Mouse (Mus musculus) forebrain, embryonic 15.5 days (tissue): ENCODE measurements around the gene Sfswap. TPM values are rescaled to one million over a fixed set of nuclear protein-coding genes. Genes with fewer than 3 reads are reported as not detected.
A peak's percentile ranks its signal among the peaks of the same experiment; 100 is the strongest.
"Not testable (repeated sequence)": the region's sequence is repeated elsewhere in the genome, so short reads cannot be mapped to it uniquely, and the experiment has no call there.

Source experiments
- ATAC-seq: fragments of 200-750 bp; cut with Nextera tagmentation; replicated peaks from 2 replicates; pipeline ENCODE4 v1.8.0; 2017; ENCODE audit warnings: mild to moderate bottlenecking, moderate TSS enrichment, moderate library complexity
- H3K27ac ChIP-seq: fragments of 300-500 bp; sonication (generic); replicated peaks from 2 replicates; pipeline ENCODE4 v1.5.1; 2015; ENCODE audit warnings: mild to moderate bottlenecking, inconsistent platforms
- H3K27me3 ChIP-seq: fragments of 300-500 bp; sonication (generic); 2 replicates; pipeline ENCODE4 v1.6.1; 2015; ENCODE audit warnings: inconsistent platforms
- H3K36me3 ChIP-seq: fragments of 300-500 bp; sonication (generic); 2 replicates; pipeline ENCODE4 v1.6.1; 2015; ENCODE audit warnings: mild to moderate bottlenecking, inconsistent platforms
- H3K4me1 ChIP-seq: fragments of 300-500 bp; sonication (generic); 2 replicates; pipeline ENCODE4 v1.6.1; 2015; ENCODE audit warnings: inconsistent platforms
- H3K4me2 ChIP-seq: fragments of 300-500 bp; sonication (generic); replicated peaks from 2 replicates; pipeline ENCODE4 v1.6.1; 2015; ENCODE audit warnings: mild to moderate bottlenecking, inconsistent platforms
- H3K4me3 ChIP-seq: fragments of 300-500 bp; sonication (generic); 2 replicates; pipeline ENCODE4 v1.5.1; 2015; ENCODE audit warnings: mild to moderate bottlenecking, inconsistent platforms
- H3K9ac ChIP-seq: fragments of 300-500 bp; sonication (generic); replicated peaks from 2 replicates; pipeline ENCODE4 v1.6.1; 2015; ENCODE audit warnings: mild to moderate bottlenecking, inconsistent platforms
- H3K9me3 ChIP-seq: fragments of 300-500 bp; sonication (generic); 2 replicates; pipeline ENCODE4 v1.6.1; 2016; ENCODE audit warnings: inconsistent platforms
- WGBS: fragments of 180-500 bp; shearing (Covaris S2); methylation state at CpG from one replicate; pipeline ENCODE4 v1.1.7; 2015; ENCODE audit warnings: mixed read lengths; 5-methylcytosine and 5-hydroxymethylcytosine counted together
- polyA plus RNA-seq: library from polyadenylated mRNA; unstranded; fragments of >200 nt; fragmentation: Nextera tagmentation; extraction: Ambion mirVana; gene quantifications from 2 replicates; pipeline ENCODE4 v1.2.1, GENCODE M21; 2015

Sfswap gene
- polyA plus RNA-seq: 61.0 and 61.7 TPM in 2 replicates

GRCm38 (mm10) chr5:129500722-129501634 is at the start of gene Sfswap:
Gene Sfswap (plus strand): TSS chr5:129501221.
- Histone ChIP-seq H3K4me3 (peak within 1 kb of the TSS; percentile 82), H3K4me1 (peaks cover 25% of the 10 kb centered on the region), H3K4me2 (peak within 1 kb of the TSS; percentile 96), H3K27ac (peak within 1 kb of the TSS; percentile 81), H3K27me3 (no peaks in the 10 kb centered on the region), H3K9me3 (no peaks in the 10 kb centered on the region), H3K36me3 (peaks cover 21% of the 10 kb centered on the region), H3K9ac (peak within 1 kb of the TSS; percentile 78)
- WGBS: under 1% methylated on average over 66 of the region's 66 CpGs
- ATAC-seq: peak; percentile 81

- H3K9ac ChIP-seq: no peak overlapping the region
- 52% methylated on average over 3 of the region's 3 CpGs for WGBS
- no peaks in the 10 kb centered on the region for H3K36me3 ChIP-seq
- H3K4me2 ChIP-seq: no peak overlapping the region
- H3K27me3 ChIP-seq: no peaks in the 10 kb centered on the region
- no peak overlapping the region for H3K4me3 ChIP-seq
- H3K4me1 ChIP-seq: peaks cover 27% of the 10 kb centered on the region
- no peak overlapping the region for H3K27ac ChIP-seq
- no peaks in the 10 kb centered on the region for H3K9me3 ChIP-seq
- ATAC-seq: no peak
Observed at GRCm38 (mm10) chr5:129452561-129452960, 48.5 kb upstream of the Sfswap start.

DNA sequence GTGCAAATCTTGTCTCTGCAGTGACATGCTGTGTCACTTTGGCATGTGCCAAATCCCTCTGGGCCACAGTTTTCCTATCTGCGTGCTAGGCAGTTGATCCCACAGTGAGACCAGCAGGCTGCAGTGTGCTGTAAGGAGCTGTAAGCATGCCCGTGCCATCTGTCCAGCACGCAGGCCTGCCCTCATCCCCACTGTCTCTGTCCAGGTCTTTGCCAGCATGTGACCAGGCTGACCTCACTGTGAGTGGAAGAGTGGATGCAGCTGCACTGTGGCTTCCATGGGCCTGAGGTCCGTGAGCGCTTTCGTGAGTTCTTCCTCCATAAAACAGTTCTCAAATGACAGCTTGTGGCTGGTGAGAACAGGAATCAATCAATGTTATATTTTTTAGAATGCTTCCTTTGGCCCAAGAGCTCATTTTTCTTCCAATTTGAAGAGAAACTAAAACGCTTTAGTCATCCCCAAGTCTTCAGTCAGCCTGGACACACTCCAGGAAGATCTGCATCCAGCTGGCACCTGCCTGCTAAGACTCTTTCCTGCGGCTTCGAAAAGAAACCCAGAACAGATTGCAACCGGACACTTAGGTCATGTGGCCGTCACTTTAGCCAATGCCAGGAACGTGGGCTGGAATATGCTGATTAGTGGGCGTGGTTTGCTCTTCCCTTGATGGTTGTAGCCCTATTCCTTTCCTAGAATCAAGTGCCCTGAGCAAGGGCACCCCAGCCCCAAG is 46.1 kb upstream of the Sfswap start:
- Histone ChIP-seq H3K4me3 (no peak overlapping the region), H3K27ac (peak overlapping the region; percentile 85), H3K4me2 (peak overlapping the region; percentile 31), H3K9me3 (no peaks in the 10 kb centered on the region), H3K36me3 (no peaks in the 10 kb centered on the region), H3K27me3 (no peaks in the 10 kb centered on the region), H3K4me1 (peaks cover 24% of the 10 kb centered on the region), H3K9ac (peak overlapping the region; percentile 14; the same call in 1 of the 2 replicates)
- WGBS: 10% methylated on average over 13 of the region's 13 CpGs
- peak; percentile 77 for ATAC-seq

- no peaks in the 10 kb centered on the region for H3K36me3 ChIP-seq
- peak overlapping the region; percentile 31; the same call in 1 of the 2 replicates for H3K4me2 ChIP-seq
- H3K27ac ChIP-seq: peak overlapping the region; percentile 85
- 29% methylated on average over 2 of the region's 2 CpGs for WGBS
- no peaks in the 10 kb centered on the region for H3K9me3 ChIP-seq
- no peak overlapping the region for H3K4me3 ChIP-seq
- peaks cover 21% of the 10 kb centered on the region for H3K4me1 ChIP-seq
- no peak for ATAC-seq
- 0 out of 2 replicates have a peak overlapping the region, but pooled peaks have one; percentile 14 for H3K9ac ChIP-seq
- H3K27me3 ChIP-seq: no peaks in the 10 kb centered on the region
Observed at GRCm38 (mm10) chr5:129455529-129455896, 45.5 kb upstream of the Sfswap start.

DNA sequence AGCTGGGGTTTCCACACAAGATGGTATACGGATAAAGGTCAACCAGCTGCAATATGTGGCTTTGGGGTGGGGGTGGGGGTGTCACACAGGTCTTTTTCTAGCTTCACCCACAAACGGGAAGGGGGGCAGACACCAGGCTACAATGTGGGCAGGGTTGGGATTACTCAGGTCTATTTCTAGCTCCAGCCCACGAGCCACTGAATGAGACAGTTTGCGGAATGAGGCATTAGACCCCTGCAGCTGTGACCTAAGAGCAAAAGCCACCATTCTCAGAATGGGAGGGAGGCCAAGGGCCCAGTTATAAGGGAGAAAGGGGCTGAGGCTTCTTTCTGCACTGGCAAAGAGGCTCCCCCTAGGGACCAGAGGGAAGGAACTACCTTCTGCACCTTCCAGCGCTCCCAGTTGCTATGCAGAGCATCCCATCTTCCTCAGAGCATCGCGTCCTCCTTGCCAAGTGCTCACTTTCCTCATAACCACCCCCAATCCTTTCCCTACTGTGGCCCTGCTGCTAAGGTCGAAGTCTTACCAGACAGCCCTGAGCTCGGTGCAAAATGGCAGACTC is 44.4 kb upstream of the Sfswap start:
- Histone ChIP-seq H3K9ac (no peak overlapping the region), H3K36me3 (no peaks in the 10 kb centered on the region), H3K27ac (no peak overlapping the region), H3K4me1 (peaks cover 19% of the 10 kb centered on the region), H3K4me3 (no peak overlapping the region), H3K27me3 (no peaks in the 10 kb centered on the region), H3K9me3 (no peaks in the 10 kb centered on the region), H3K4me2 (no peak overlapping the region)
- WGBS: 51% methylated on average over 9 of the region's 9 CpGs
- no peak for ATAC-seq

GRCm38 (mm10) chr5:129458109-129458508 is 42.9 kb upstream of the Sfswap start:
- 59% methylated on average over 7 of the region's 7 CpGs for WGBS
- H3K4me2 ChIP-seq: no peak overlapping the region
- no peak for ATAC-seq

GRCm38 (mm10) chr5:129458541-129458940 is 42.5 kb upstream of the Sfswap start:
- Histone ChIP-seq H3K4me2 (no peak overlapping the region), H3K4me1 (peaks cover 19% of the 10 kb centered on the region), H3K36me3 (no peaks in the 10 kb centered on the region), H3K27ac (no peak overlapping the region), H3K9me3 (no peaks in the 10 kb centered on the region), H3K27me3 (no peaks in the 10 kb centered on the region), H3K4me3 (no peak overlapping the region), H3K9ac (no peak overlapping the region)
- no peak for ATAC-seq
- WGBS: 56% methylated on average over 3 of the region's 3 CpGs

More at GRCm38 (mm10) chr5:129458109-129458508, 42.9 kb upstream of the Sfswap start:
- no peak overlapping the region for H3K4me3 ChIP-seq
- H3K36me3 ChIP-seq: no peaks in the 10 kb centered on the region
- H3K9me3 ChIP-seq: no peaks in the 10 kb centered on the region
- no peak overlapping the region for H3K27ac ChIP-seq
- H3K9ac ChIP-seq: no peak overlapping the region
- no peaks in the 10 kb centered on the region for H3K27me3 ChIP-seq
- H3K4me1 ChIP-seq: peaks cover 19% of the 10 kb centered on the region

DNA sequence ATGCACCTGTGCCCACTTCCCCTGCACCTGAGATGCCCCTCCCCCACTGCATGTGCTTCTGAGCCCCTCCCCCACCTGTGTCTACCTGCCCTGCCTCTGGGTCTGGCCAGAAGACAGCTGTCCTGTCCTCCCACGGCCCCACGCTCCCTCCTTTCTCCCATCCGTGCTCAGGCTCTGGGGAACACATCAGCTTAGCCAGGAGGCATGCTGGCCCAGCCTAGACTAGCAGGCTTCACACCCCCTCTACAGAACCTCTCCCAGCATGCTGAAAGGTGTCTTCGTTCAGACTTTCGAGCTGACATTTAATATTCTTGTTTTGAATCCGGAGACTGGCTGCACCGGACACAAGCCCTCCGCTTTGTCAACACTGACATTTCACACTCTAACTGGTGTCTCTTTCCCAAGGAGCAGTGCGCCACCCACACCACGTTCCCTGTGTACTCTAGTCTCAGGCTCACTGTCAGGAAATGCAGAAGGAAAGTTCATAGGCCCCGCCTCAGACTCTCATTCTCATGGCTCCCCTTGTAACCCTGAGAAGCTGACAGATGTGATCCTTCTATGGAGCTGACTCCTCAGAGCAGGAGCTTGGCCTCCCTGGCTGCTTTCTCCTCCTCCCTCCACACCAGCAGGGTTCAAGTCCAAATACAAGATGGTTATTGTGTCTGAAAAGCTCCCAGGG is 40.1 kb upstream of the Sfswap start:
- no peaks in the 10 kb centered on the region for H3K36me3 ChIP-seq
- H3K4me3 ChIP-seq: no peak overlapping the region
- 74% methylated on average over 11 of the region's 11 CpGs for WGBS
- no peaks in the 10 kb centered on the region for H3K4me1 ChIP-seq
- no peak overlapping the region for H3K27ac ChIP-seq
- no peak overlapping the region for H3K9ac ChIP-seq
- H3K4me2 ChIP-seq: no peak overlapping the region
- ATAC-seq: no peak
- H3K9me3 ChIP-seq: no peaks in the 10 kb centered on the region
- no peaks in the 10 kb centered on the region for H3K27me3 ChIP-seq

DNA sequence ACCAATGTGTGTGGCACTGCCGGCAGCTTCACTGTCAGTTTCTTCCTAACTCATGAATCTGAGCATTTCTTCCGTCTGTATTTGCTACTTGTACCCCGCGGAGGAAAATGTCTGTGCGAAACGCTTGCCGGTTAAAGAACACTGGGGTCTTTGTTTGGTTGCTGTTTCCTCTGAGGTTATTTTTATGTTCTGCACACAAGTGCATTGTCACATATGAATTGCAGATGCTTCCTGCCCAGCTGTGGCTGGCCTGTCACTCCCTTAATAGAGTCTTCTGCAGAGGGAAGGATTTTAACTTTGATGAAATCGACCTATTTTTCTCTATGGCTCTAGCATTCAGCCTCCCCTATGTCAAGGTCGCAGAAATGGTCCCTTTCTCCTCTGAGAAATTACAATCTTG is 37.4 kb upstream of the Sfswap start:
- 62% methylated on average over 9 of the region's 9 CpGs for WGBS
- not testable (repeated sequence) for H3K4me1 ChIP-seq, H3K36me3 ChIP-seq, H3K27ac ChIP-seq, H3K4me2 ChIP-seq, H3K9me3 ChIP-seq, H3K9ac ChIP-seq, ATAC-seq, H3K4me3 ChIP-seq, H3K27me3 ChIP-seq

GRCm38 (mm10) chr5:129465788-129466187 is 35.2 kb upstream of the Sfswap start:
- no peak overlapping the region for H3K4me3 ChIP-seq
- no peaks in the 10 kb centered on the region for H3K4me1 ChIP-seq
- no peaks in the 10 kb centered on the region for H3K27me3 ChIP-seq
- no peaks in the 10 kb centered on the region for H3K9me3 ChIP-seq
- H3K4me2 ChIP-seq: no peak overlapping the region
- H3K9ac ChIP-seq: no peak overlapping the region
- no peak overlapping the region for H3K27ac ChIP-seq
- ATAC-seq: no peak
- WGBS: 83% methylated on average over 2 of the region's 2 CpGs
- no peaks in the 10 kb centered on the region for H3K36me3 ChIP-seq

- Histone ChIP-seq H3K4me2 (no peak overlapping the region), H3K4me1 (no peaks in the 10 kb centered on the region), H3K9ac (no peak overlapping the region), H3K27me3 (no peaks in the 10 kb centered on the region), H3K36me3 (no peaks in the 10 kb centered on the region), H3K4me3 (no peak overlapping the region), H3K27ac (no peak overlapping the region), H3K9me3 (no peaks in the 10 kb centered on the region)
- 42% methylated on average over 3 of the region's 3 CpGs for WGBS
- ATAC-seq: no peak
Observed at GRCm38 (mm10) chr5:129475532-129476045, 25.4 kb upstream of the Sfswap start.
